Mouse (Mus musculus) myocyte (in vitro differentiated cells): ENCODE data around the gene Gm136.
"Not testable (repeated sequence)": the region's sequence is repeated elsewhere in the genome, so short reads cannot be mapped to it uniquely, and the experiment has no call there.

ENCODE experiments used
- CEBPB ChIP-seq: IDR thresholded peaks from 2 replicates; pipeline ENCODE4 v1.6.1; 2011; ENCODE audit warnings: mild to moderate bottlenecking, moderate library complexity; ENCODE audit not compliant: poor library complexity, insufficient read depth, severe bottlenecking
- E2F4 ChIP-seq: IDR thresholded peaks from one replicate; pipeline ENCODE4 v1.6.1; 2011; ENCODE audit warnings: mild to moderate bottlenecking, control low read depth, moderate library complexity; ENCODE audit not compliant: insufficient read depth
- MAX ChIP-seq: IDR thresholded peaks from one replicate; pipeline ENCODE4 v1.6.1; 2011; ENCODE audit warnings: low read depth, mild to moderate bottlenecking, control low read depth
- MYOD1 ChIP-seq, 3 experiments: IDR thresholded peaks; one replicate each; pipeline ENCODE4 v1.6.1; 2011; ENCODE audit warnings: control low read depth in 2 of 3, low read depth in 2 of 3, mild to moderate bottlenecking in 2 of 3, moderate library complexity in 1 of 3; ENCODE audit not compliant: insufficient read length in 2 of 3, control insufficient read depth in 1 of 3
- MYOG ChIP-seq, 3 experiments: IDR thresholded peaks; one replicate each; pipeline ENCODE4 v1.6.1; 2011; ENCODE audit warnings: control low read depth in 2 of 3, low read depth in 2 of 3, mild to moderate bottlenecking in 2 of 3; ENCODE audit not compliant: insufficient read length in 2 of 3, control insufficient read depth in 1 of 3, insufficient read depth in 1 of 3
- POLR2A ChIP-seq: IDR thresholded peaks from one replicate; pipeline ENCODE4 v1.6.1; 2011; ENCODE audit warnings: low read depth, mild to moderate bottlenecking, control low read depth, moderate library complexity; ENCODE audit not compliant: insufficient read length
- POLR2AphosphoS2 ChIP-seq: IDR thresholded peaks from one replicate; pipeline ENCODE4 v1.6.1; 2011; ENCODE audit warnings: low read depth, control low read depth; ENCODE audit not compliant: insufficient read length
- TCF12 ChIP-seq: IDR thresholded peaks from one replicate; pipeline ENCODE4 v1.6.1; 2011; ENCODE audit warnings: mild to moderate bottlenecking, control low read depth; ENCODE audit not compliant: poor library complexity, insufficient read depth, severe bottlenecking
- TCF3 ChIP-seq: IDR thresholded peaks from one replicate; pipeline ENCODE4 v1.6.1; 2011; ENCODE audit warnings: low read depth, control low read depth; ENCODE audit not compliant: insufficient read length
- USF1 ChIP-seq: IDR thresholded peaks from one replicate; pipeline ENCODE4 v1.6.1; 2011; ENCODE audit warnings: low read depth, mild to moderate bottlenecking, control low read depth, moderate library complexity

- TF ChIP-seq TCF12; POLR2A; USF1; E2F4; POLR2AphosphoS2; MAX; MYOD1 (IDR thresholded peaks at IDR 0.05; ENCODE audit: control insufficient read depth in 1 of 3, insufficient read length in 2 of 3, low read depth in 2 of 3); CEBPB; TCF3; MYOG (IDR thresholded peaks at IDR 0.05; ENCODE audit: control insufficient read depth in 1 of 3, insufficient read depth in 1 of 3, insufficient read length in 2 of 3, low read depth in 2 of 3): not testable (repeated sequence)
These were observed 22.6 kb downstream of the Gm136 start for GRCm38 (mm10) chr4:34733415-34733814.
